Mouse (Mus musculus) midbrain, postnatal 0 days (tissue): ENCODE results near the gene Il33. TPM values are rescaled to one million over a fixed set of nuclear protein-coding genes. Genes with fewer than 3 reads are reported as not detected.
"Not testable (repeated sequence)": the region's sequence is repeated elsewhere in the genome, so short reads cannot be mapped to it uniquely, and the experiment has no call there.

Experiments
- ATAC-seq: fragments of 200-750 bp; cut with Nextera tagmentation; 2 replicates; pipeline ENCODE4 v1.8.0; 2017; ENCODE audit warnings: moderate number of reproducible peaks, mild to moderate bottlenecking, moderate TSS enrichment, moderate library complexity; ENCODE audit not compliant: low FRiP score
- DNase-seq: peaks from one replicate; pipeline ENCODE4 v3.0.0-alpha.2; 2015; ENCODE audit warnings: low spot score
- H3K27ac ChIP-seq: fragments of 300-500 bp; sonication (generic); 2 replicates; pipeline ENCODE4 v1.5.1; 2014; ENCODE audit warnings: low read depth, mild to moderate bottlenecking, low read length, mixed read lengths
- H3K27me3 ChIP-seq: fragments of 300-500 bp; sonication (generic); 2 replicates; pipeline ENCODE4 v1.6.1; 2014; ENCODE audit warnings: low read length, control low read depth, mixed read lengths; ENCODE audit not compliant: insufficient read depth
- H3K36me3 ChIP-seq: fragments of 300-500 bp; sonication (generic); 2 replicates; pipeline ENCODE4 v1.6.1; 2014; ENCODE audit warnings: low read length, control low read depth, mixed read lengths; ENCODE audit not compliant: insufficient read depth
- H3K4me1 ChIP-seq: fragments of 300-500 bp; sonication (generic); 2 replicates; pipeline ENCODE4 v1.6.1; 2014; ENCODE audit warnings: mild to moderate bottlenecking, control low read depth, antibody characterized with exemption, low read length, mixed read lengths; ENCODE audit not compliant: insufficient read depth
- H3K4me2 ChIP-seq: fragments of 300-500 bp; sonication (generic); 2 replicates; pipeline ENCODE4 v1.6.1; 2014; ENCODE audit warnings: low read depth, mild to moderate bottlenecking, low read length, mixed read lengths; ENCODE audit not compliant: poor library complexity, severe bottlenecking
- H3K4me3 ChIP-seq: fragments of 300-500 bp; sonication (generic); 2 replicates; pipeline ENCODE4 v1.5.1; 2014; ENCODE audit warnings: low read depth, mild to moderate bottlenecking, low read length, moderate library complexity
- H3K9ac ChIP-seq: fragments of 300-500 bp; sonication (generic); replicated peaks from 2 replicates; pipeline ENCODE4 v1.6.1; 2014; ENCODE audit warnings: mild to moderate bottlenecking, low read length, moderate library complexity, mixed read lengths; ENCODE audit not compliant: poor library complexity, severe bottlenecking
- H3K9me3 ChIP-seq: fragments of 300-500 bp; sonication (generic); 2 replicates; pipeline ENCODE4 v1.6.1; 2016; ENCODE audit warnings: low read length, control low read depth
- CTCF ChIP-seq: IDR thresholded peaks from 2 replicates; pipeline ENCODE4 v1.5.1; 2016; ENCODE audit warnings: antibody characterized with exemption, mild to moderate bottlenecking
- WGBS: fragments of 180-500 bp; shearing (Covaris S2); extraction: QIAGEN DNeasy Blood & Tissue Kit; methylation state at CpG from one replicate; pipeline ENCODE4 v1.1.7; 2014; 5-methylcytosine and 5-hydroxymethylcytosine counted together
- polyA plus RNA-seq: library from polyadenylated mRNA; unstranded; fragments of >200 nt; fragmentation: Nextera tagmentation; extraction: Ambion mirVana; gene quantifications from 2 replicates; pipeline ENCODE4 v1.2.1, GENCODE M21; 2015
- total RNA-seq: library from RNA; depleted of rRNA; stranded (reverse); fragments of >200 nt; gene quantifications from 2 replicates; pipeline ENCODE4 v1.2.3, GENCODE M21; 2014

Il33 gene
- total and polyA plus RNA-seq, 2 experiments from 2014 or later, result 6.2 to 8.7 TPM

- TF ChIP-seq CTCF, result no peak
- ATAC-seq, result no peak
- DNase-seq, result no peak
- Histone ChIP-seq H3K36me3 (no peaks in the 10 kb centered on the region), H3K9me3 (no peaks in the 10 kb centered on the region), H3K4me3 (no peak overlapping the region), H3K27me3 (no peaks in the 10 kb centered on the region), H3K27ac (no peak overlapping the region), H3K9ac (no peak overlapping the region), H3K4me1 (no peaks in the 10 kb centered on the region), H3K4me2 (no peak overlapping the region)
- 77% methylated on average over 6 of the region's 6 CpGs for WGBS
Measured at GRCm38 (mm10) chr19:29942358-29942757, 17.4 kb downstream of the Il33 start.

DNA sequence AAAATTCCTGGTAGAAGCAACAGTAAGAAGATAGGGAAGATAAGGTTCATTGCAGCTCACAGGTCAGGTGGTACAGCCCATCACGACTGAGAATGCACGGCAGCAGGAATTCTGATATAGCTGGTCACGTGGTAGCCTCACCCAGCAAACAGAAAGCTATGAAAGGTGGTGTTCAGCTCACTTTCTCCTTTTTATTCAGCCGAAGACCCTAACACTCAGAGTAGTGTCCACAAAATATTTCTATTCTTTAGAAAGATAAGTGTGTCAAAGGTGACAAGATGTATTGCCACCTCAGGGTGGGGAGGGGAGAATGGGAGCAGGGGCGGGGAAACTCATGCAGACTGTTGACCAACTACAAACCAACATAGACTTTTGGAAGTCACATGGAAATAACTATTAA lies 19.5 kb downstream of the Il33 start:
- Histone ChIP-seq H3K4me1 (no peaks in the 10 kb centered on the region), H3K27me3 (no peaks in the 10 kb centered on the region), H3K36me3 (no peaks in the 10 kb centered on the region), H3K4me2 (no peak overlapping the region), H3K4me3 (no peak overlapping the region), H3K27ac (no peak overlapping the region), H3K9me3 (no peaks in the 10 kb centered on the region), H3K9ac (no peak overlapping the region)
- no peak for ATAC-seq
- no peak for TF ChIP-seq CTCF
- DNase-seq, result no peak
- WGBS, result 92% methylated on average over 5 of the region's 5 CpGs

DNA sequence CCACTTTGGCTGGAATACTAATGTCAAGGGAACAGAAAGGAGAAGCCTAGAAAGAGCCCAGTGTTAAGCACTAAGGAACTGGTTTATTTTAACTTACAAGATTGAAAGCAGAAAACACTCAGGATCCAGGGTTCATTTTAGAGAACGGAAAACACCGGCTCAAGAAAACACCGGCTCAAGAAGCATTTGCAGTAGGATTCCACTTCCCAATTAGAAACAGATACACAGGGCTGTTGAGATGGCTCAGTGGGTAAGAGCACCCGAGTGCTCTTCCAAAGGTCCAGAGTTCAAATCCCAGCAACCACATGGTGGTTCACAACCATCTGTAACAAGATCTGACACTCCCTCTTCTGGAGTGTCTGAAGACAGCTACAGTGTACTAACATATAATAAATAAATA lies 20.0 kb downstream of the Il33 start:
- H3K4me1 ChIP-seq, ATAC-seq, H3K9me3 ChIP-seq, H3K4me3 ChIP-seq, H3K4me2 ChIP-seq, H3K9ac ChIP-seq, DNase-seq, H3K27ac ChIP-seq, H3K36me3 ChIP-seq, H3K27me3 ChIP-seq: not testable (repeated sequence)
- 91% methylated on average over 4 of the region's 4 CpGs for WGBS

GRCm38 (mm10) chr19:29945557-29946422 lies 20.9 kb downstream of the Il33 start:
- no peak overlapping the region for H3K4me3 ChIP-seq
- 5% methylated on average over 11 of the region's 11 CpGs for WGBS
- H3K9me3 ChIP-seq, result no peaks in the 10 kb centered on the region
- no peak overlapping the region for H3K9ac ChIP-seq
- TF ChIP-seq CTCF, result no peak
- H3K4me2 ChIP-seq, result no peak overlapping the region
- no peaks in the 10 kb centered on the region for H3K36me3 ChIP-seq
- H3K27me3 ChIP-seq, result no peaks in the 10 kb centered on the region
- no peak overlapping the region for H3K27ac ChIP-seq
- ATAC-seq (no peak), DNase-seq (no peak)
- no peaks in the 10 kb centered on the region for H3K4me1 ChIP-seq

- H3K27me3 ChIP-seq, result no peaks in the 10 kb centered on the region
- H3K9ac ChIP-seq, result no peak overlapping the region
- no peak overlapping the region for H3K27ac ChIP-seq
- no peak for DNase-seq
- no peak overlapping the region for H3K4me2 ChIP-seq
- H3K4me3 ChIP-seq, result no peak overlapping the region
- H3K4me1 ChIP-seq, result no peaks in the 10 kb centered on the region
- no peaks in the 10 kb centered on the region for H3K36me3 ChIP-seq
- no peaks in the 10 kb centered on the region for H3K9me3 ChIP-seq
- no peak for ATAC-seq
- no peak for TF ChIP-seq CTCF
Measured at GRCm38 (mm10) chr19:29946423-29946716, 21.5 kb downstream of the Il33 start.

- 47% methylated on average over 9 of the region's 9 CpGs for WGBS
- DNase-seq, result no peak
- H3K4me2 ChIP-seq, result no peak overlapping the region
- no peaks in the 10 kb centered on the region for H3K4me1 ChIP-seq
- no peak for ATAC-seq
- H3K27me3 ChIP-seq, result no peaks in the 10 kb centered on the region
- no peak overlapping the region for H3K4me3 ChIP-seq
- H3K27ac ChIP-seq, result no peak overlapping the region
- no peaks in the 10 kb centered on the region for H3K9me3 ChIP-seq
- no peaks in the 10 kb centered on the region for H3K36me3 ChIP-seq
- TF ChIP-seq CTCF, result no peak
- H3K9ac ChIP-seq, result no peak overlapping the region
Measured at GRCm38 (mm10) chr19:29947056-29947455, 22.1 kb downstream of the Il33 start.
